Comparison of ENCODE assay signal across 15 mouse cellular contexts in genomic region chr5:92817122-92817822, GRCm38 (mm10).
A peak's percentile ranks its signal among the peaks of the same experiment; 100 is the strongest.
DNase-seq lines count a peak whose midpoint lies in the region; ATAC-seq lines count a peak whose summit lies in the region.
"Had no signal": no experiment of that assay in that cellular context is flagged by ENCODE, and none has a peak within 500 bp of the region (broad histone marks: within the 10 kb centered on the region; RNA-seq: fewer than 3 reads in every experiment).

No protein-coding gene starts in this region.

- intact Hi-C loops in heart, postnatal 25 days (cut with DNase I): loop anchor here (5.0 kb wide), 1 partner anchor 135 kb away; no protein-coding TSS in a partner anchor

- H3K4me3 ChIP-seq in heart, embryonic 15.5 days: no peak overlapping the region
- H3K4me3 ChIP-seq in intestine, embryonic 16.5 days (ENCODE audit: low read length): no peak overlapping the region
- H3K4me3 ChIP-seq in neural tube, embryonic 11.5 days (ENCODE audit: low read depth, low read length): no peak overlapping the region
- H3K4me3 ChIP-seq: embryonic facial prominence, embryonic 15.5 days; limb, embryonic 13.5 days; myocyte had no signal

- no peaks in the 10 kb centered on the region for H3K9me3 ChIP-seq in heart, embryonic 15.5 days (replicated peaks)
- H3K9me3 ChIP-seq in intestine, embryonic 16.5 days (ENCODE audit: control insufficient read depth, low read length): no peaks in the 10 kb centered on the region
- H3K9me3 ChIP-seq in neural tube, embryonic 11.5 days (ENCODE audit: control insufficient read depth, low read length): no peaks in the 10 kb centered on the region
- H3K9me3 ChIP-seq: embryonic facial prominence, embryonic 15.5 days; limb, embryonic 13.5 days had no signal

- DNase-seq in heart, postnatal 25 days (ENCODE audit: low spot score): no peak
- DNase-seq in neural tube, embryonic 11.5 days (ENCODE audit: low spot score): peak; percentile 21
- no peak for DNase-seq in cerebellum, adult 11-12 months
- no peak for DNase-seq in spleen, postnatal 14 days (ENCODE audit: low spot score in 2 of 2)
- DNase-seq: heart, postnatal 4 days; layer of hippocampus, postnatal 36 days; right cerebral cortex, adult 18-20 months; thymus, postnatal 25 days had no signal

- no peaks in the 10 kb centered on the region for H3K27me3 ChIP-seq in heart, embryonic 15.5 days
- no peaks in the 10 kb centered on the region for H3K27me3 ChIP-seq in intestine, embryonic 16.5 days (replicated peaks; ENCODE audit: control insufficient read depth, insufficient read depth, low read length)
- no peaks in the 10 kb centered on the region for H3K27me3 ChIP-seq in neural tube, embryonic 11.5 days (ENCODE audit: control insufficient read depth, insufficient read depth, low read length)
- H3K27me3 ChIP-seq: embryonic facial prominence, embryonic 15.5 days; limb, embryonic 13.5 days had no signal

- 66% methylated on average over 11 of the region's 11 CpGs for WGBS in heart, embryonic 15.5 days
- WGBS in intestine, embryonic 16.5 days: 63% methylated on average over 11 of the region's 11 CpGs
- whole genome bisulfite sequencing in neural tube, embryonic 11.5 days: 52% methylated on average over 11 of the region's 11 CpGs

- H3K36me3 ChIP-seq in heart, embryonic 15.5 days: no peaks in the 10 kb centered on the region
- H3K36me3 ChIP-seq in intestine, embryonic 16.5 days (ENCODE audit: control insufficient read depth, insufficient read depth, low read length): no peaks in the 10 kb centered on the region
- no peaks in the 10 kb centered on the region for H3K36me3 ChIP-seq in neural tube, embryonic 11.5 days (ENCODE audit: control insufficient read depth, insufficient read depth, low read length)
- H3K36me3 ChIP-seq: embryonic facial prominence, embryonic 15.5 days; limb, embryonic 13.5 days had no signal

- no peak overlapping the region for H3K9ac ChIP-seq in heart, embryonic 15.5 days
- H3K9ac ChIP-seq in intestine, embryonic 16.5 days (ENCODE audit: low read depth, low read length): no peak overlapping the region
- H3K9ac ChIP-seq in neural tube, embryonic 11.5 days (ENCODE audit: low read length): no peak overlapping the region
- H3K9ac ChIP-seq: embryonic facial prominence, embryonic 15.5 days; limb, embryonic 13.5 days had no signal

- no peak overlapping the region for H3K4me2 ChIP-seq in heart, embryonic 15.5 days
- H3K4me2 ChIP-seq in intestine, embryonic 16.5 days (ENCODE audit: low read depth, low read length): no peak overlapping the region
- no peak overlapping the region for H3K4me2 ChIP-seq in neural tube, embryonic 11.5 days (ENCODE audit: low read depth)
- H3K4me2 ChIP-seq: embryonic facial prominence, embryonic 15.5 days; limb, embryonic 13.5 days had no signal

- H3K27ac ChIP-seq in heart, embryonic 15.5 days: peak overlapping the region; percentile 43
- H3K27ac ChIP-seq in intestine, embryonic 16.5 days (ENCODE audit: low read length): peak overlapping the region; percentile 59
- no peak overlapping the region for H3K27ac ChIP-seq in neural tube, embryonic 11.5 days (ENCODE audit: low read depth, low read length)
- H3K27ac ChIP-seq: embryonic facial prominence, embryonic 15.5 days; kidney, postnatal 0 days; limb, embryonic 13.5 days had no signal

- H3K4me1 ChIP-seq in heart, embryonic 15.5 days (replicated peaks): peaks cover 26% of the 10 kb centered on the region
- H3K4me1 ChIP-seq in intestine, embryonic 16.5 days (ENCODE audit: control insufficient read depth, insufficient read depth, low read length): peaks cover 14% of the 10 kb centered on the region
- H3K4me1 ChIP-seq in neural tube, embryonic 11.5 days (ENCODE audit: control insufficient read depth, insufficient read depth, low read length): peaks cover 5% of the 10 kb centered on the region

- ATAC-seq in heart, embryonic 15.5 days (replicated peaks; ENCODE audit: insufficient number of reproducible peaks, insufficient read depth, low FRiP score, low read depth): no peak
- 0 out of 2 replicates have a peak, but pooled peaks have one; percentile 37 for ATAC-seq in granulocyte monocyte progenitor cell, adult 5-6 weeks (replicated peaks; ENCODE audit: poor library complexity, severe bottlenecking)
- ATAC-seq in intestine, embryonic 16.5 days: no peak
- ATAC-seq in neural tube, embryonic 11.5 days (ENCODE audit: insufficient read depth, low FRiP score, low TSS enrichment): peak; percentile 61

Comparison
In these comparisons a context has a peak if more than half of its experiments do, and no peak if none do; other contexts are left out.
1. ATAC-seq: peak in granulocyte monocyte progenitor cell, adult 5-6 weeks (single experiment) and neural tube, embryonic 11.5 days (single experiment); none in heart, embryonic 15.5 days (single experiment) and intestine, embryonic 16.5 days (single experiment).